Mouse (Mus musculus): Measurements from ENCODE around the gene Perp. TPM values are rescaled to one million over a fixed set of nuclear protein-coding genes. Genes with fewer than 3 reads are reported as not detected.

The Perp gene
- total and polyA plus RNA-seq, 2 experiments from 2014 or later: 14.5 to 18.1 TPM

DNA sequence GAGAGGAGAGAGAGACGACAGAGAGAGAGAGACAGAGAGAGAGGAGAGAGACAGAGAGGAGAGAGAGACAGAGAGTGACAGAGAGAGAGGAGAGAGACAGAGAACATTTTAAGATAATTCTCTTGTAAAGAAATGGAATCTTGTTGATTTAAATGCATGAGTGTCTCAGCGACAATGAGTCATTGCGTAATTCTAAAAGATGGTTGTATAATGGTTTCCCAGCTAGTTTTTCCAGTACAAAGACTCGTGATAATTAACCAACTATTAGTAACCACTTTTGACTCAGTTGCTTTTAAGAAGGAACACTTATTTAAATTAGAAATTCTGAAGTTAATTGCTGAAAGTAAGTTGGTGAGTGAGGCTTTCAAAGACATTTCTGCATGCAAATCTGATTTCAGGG lies 16.6 kb downstream of the Perp start:
- DNase-seq (no peak), ATAC-seq (peak; percentile 56; the same call in 1 of the 2 replicates)
- no peak overlapping the region for H3K4me2 ChIP-seq (ENCODE audit: low read depth)
- H3K36me3 ChIP-seq (ENCODE audit: insufficient read depth): no peaks in the 10 kb centered on the region
- H3K4me1 ChIP-seq (ENCODE audit: insufficient read depth): no peaks in the 10 kb centered on the region
- no peaks in the 10 kb centered on the region for H3K9me3 ChIP-seq (ENCODE audit: low read length)
- no peak overlapping the region for H3K27ac ChIP-seq (ENCODE audit: low read depth, low read length)
- WGBS: 58% methylated on average over 4 of the region's 4 CpGs
- H3K27me3 ChIP-seq (ENCODE audit: insufficient read depth, low read length): no peaks in the 10 kb centered on the region
- H3K4me3 ChIP-seq (ENCODE audit: low read depth, low read length): no peak overlapping the region
- H3K9ac ChIP-seq: no peak overlapping the region
- no peak for TF ChIP-seq CTCF (IDR thresholded peaks at IDR 0.05; ENCODE audit: low read depth)

DNA sequence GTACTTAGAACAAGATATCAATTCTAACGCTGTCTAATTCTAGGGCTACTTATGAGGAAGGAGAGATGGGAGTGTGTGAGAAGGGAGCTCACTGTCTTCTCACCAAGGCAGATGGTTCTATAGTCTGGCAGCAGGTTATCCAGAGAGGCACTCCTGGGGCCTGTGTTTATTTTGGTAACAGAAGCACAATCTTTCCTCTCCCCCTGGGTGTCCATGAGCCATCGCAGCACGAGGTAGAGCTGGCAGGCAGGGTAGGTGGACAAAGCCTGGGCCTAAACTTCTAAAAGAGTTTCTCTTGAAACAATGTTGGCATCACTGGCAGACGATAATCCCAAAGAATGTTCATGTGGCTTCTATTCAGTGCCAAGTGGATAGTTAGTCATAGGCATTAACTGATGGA lies 18.5 kb downstream of the Perp start:
- Histone ChIP-seq H3K4me3 (ENCODE audit: low read depth, low read length) (no peak overlapping the region), H3K27ac (ENCODE audit: low read depth, low read length) (no peak overlapping the region), H3K4me2 (ENCODE audit: low read depth) (no peak overlapping the region), H3K9ac (no peak overlapping the region), H3K36me3 (ENCODE audit: insufficient read depth) (no peaks in the 10 kb centered on the region), H3K4me1 (ENCODE audit: insufficient read depth) (no peaks in the 10 kb centered on the region), H3K27me3 (ENCODE audit: insufficient read depth, low read length) (no peaks in the 10 kb centered on the region), H3K9me3 (ENCODE audit: low read length) (no peaks in the 10 kb centered on the region)
- DNase-seq (no peak), ATAC-seq (no peak)
- 80% methylated on average over 4 of the region's 4 CpGs for WGBS
- TF ChIP-seq CTCF (IDR thresholded peaks at IDR 0.05; ENCODE audit: low read depth): no peak

DNA sequence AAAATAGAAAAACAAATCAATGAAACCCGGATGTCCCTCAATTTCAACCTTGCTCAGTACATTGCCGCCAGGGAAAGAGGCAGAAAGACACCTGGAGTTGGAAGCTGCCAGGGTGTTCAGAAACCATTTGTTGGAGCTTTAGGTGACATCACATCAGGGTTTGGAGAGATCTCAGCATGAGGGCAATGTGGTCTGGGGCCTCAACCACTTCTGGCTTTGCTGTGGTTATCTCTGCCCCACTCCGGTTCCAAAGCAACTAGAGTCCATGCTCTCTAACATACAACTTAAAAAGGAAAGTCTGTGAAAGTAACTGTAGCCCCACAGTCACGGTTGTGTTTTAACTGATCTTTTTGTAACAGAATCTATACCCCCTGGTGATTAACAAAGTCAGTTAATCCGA lies 19.9 kb downstream of the Perp start:
- Histone ChIP-seq H3K4me2 (ENCODE audit: low read depth) (no peak overlapping the region), H3K9me3 (ENCODE audit: low read length) (no peaks in the 10 kb centered on the region), H3K4me1 (ENCODE audit: insufficient read depth) (no peaks in the 10 kb centered on the region), H3K27ac (ENCODE audit: low read depth, low read length) (no peak overlapping the region), H3K27me3 (ENCODE audit: insufficient read depth, low read length) (no peaks in the 10 kb centered on the region), H3K36me3 (ENCODE audit: insufficient read depth) (no peaks in the 10 kb centered on the region), H3K9ac (no peak overlapping the region), H3K4me3 (ENCODE audit: low read depth, low read length) (no peak overlapping the region)
- no peak for ATAC-seq
- TF ChIP-seq CTCF (IDR thresholded peaks at IDR 0.05; ENCODE audit: low read depth): no peak
- no peak for DNase-seq
- WGBS: 56% methylated on average over 5 of the region's 5 CpGs

DNA sequence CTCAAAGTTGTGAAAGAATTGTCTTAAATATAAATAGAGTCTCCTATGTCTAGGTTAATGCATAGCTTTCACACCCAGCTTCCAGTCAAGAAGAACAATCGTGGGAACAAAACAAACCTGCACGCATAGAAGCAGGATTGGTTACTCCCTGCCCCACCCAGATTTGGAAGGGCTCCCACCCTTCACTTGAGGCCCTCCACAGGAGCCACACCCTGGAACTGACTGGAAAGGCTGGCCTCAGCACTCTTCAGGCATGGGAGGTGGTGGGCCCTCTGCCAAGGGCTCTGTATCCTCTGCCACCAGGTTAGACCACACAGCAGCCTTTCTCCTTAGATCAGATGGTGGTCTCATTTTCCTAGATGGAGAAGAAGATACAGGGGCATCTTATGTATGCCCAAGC lies 26.2 kb downstream of the Perp start:
- 84% methylated on average over 2 of the region's 2 CpGs for WGBS
- no peak overlapping the region for H3K4me2 ChIP-seq (ENCODE audit: low read depth)
- H3K9me3 ChIP-seq (ENCODE audit: low read length): no peaks in the 10 kb centered on the region
- DNase-seq (no peak), ATAC-seq (no peak)
- H3K27me3 ChIP-seq (ENCODE audit: insufficient read depth, low read length): no peaks in the 10 kb centered on the region
- no peak overlapping the region for H3K27ac ChIP-seq (ENCODE audit: low read depth, low read length)
- TF ChIP-seq CTCF (IDR thresholded peaks at IDR 0.05; ENCODE audit: low read depth): no peak
- no peaks in the 10 kb centered on the region for H3K4me1 ChIP-seq (ENCODE audit: insufficient read depth)
- no peak overlapping the region for H3K4me3 ChIP-seq (ENCODE audit: low read depth, low read length)
- no peak overlapping the region for H3K9ac ChIP-seq
- H3K36me3 ChIP-seq (ENCODE audit: insufficient read depth): no peaks in the 10 kb centered on the region

DNA sequence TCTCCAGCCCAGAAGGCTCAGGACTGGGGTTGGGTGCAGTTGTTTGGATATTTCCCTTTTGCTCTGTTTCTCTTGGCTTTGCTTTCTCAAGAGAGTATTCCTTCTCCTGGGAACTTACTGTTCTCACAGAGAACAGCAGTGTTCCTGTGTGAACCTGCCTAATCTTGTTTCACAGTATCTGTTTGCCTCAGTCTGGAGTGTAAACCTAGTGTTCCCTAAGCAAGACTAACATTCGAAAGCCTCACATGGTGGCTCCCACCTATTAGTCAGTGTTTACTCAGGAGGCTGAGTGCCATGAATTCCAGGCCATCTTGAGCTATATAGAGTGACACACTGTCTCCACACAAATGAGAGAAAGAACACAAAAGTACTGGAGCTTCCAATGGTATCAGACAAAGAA lies 31.4 kb downstream of the Perp start:
- Histone ChIP-seq H3K36me3 (ENCODE audit: insufficient read depth) (no peaks in the 10 kb centered on the region), H3K9me3 (ENCODE audit: low read length) (no peaks in the 10 kb centered on the region), H3K4me1 (ENCODE audit: insufficient read depth) (no peaks in the 10 kb centered on the region), H3K4me2 (ENCODE audit: low read depth) (no peak overlapping the region), H3K9ac (no peak overlapping the region), H3K4me3 (ENCODE audit: low read depth, low read length) (no peak overlapping the region), H3K27me3 (ENCODE audit: insufficient read depth, low read length) (no peaks in the 10 kb centered on the region), H3K27ac (ENCODE audit: low read depth, low read length) (no peak overlapping the region)
- 65% methylated on average over 1 of the region's 1 CpGs for WGBS
- DNase-seq: no peak
- TF ChIP-seq CTCF (IDR thresholded peaks at IDR 0.05; ENCODE audit: low read depth): no peak
- no peak for ATAC-seq

DNA sequence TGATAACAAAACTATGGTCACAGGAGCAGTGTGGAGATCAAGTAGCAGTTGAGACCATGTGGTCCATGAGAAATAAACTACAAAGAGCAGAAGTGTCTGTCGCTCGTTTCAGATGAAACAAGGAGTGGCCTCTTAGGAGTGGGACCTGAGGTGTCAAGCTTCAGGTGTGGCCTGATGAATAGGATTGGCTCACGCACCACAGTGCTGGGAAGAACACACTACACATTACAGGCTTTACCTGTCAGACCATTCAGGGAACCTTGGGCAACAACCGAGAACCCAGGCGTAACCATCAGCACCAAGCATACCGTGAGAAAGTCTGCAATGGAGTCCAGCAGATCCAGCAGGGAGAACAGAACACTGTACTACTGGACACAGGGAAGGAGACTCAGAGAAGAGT lies 33.3 kb downstream of the Perp start:
- Histone ChIP-seq H3K27ac (ENCODE audit: low read depth, low read length) (no peak overlapping the region), H3K27me3 (ENCODE audit: insufficient read depth, low read length) (no peaks in the 10 kb centered on the region), H3K9me3 (ENCODE audit: low read length) (no peaks in the 10 kb centered on the region), H3K9ac (no peak overlapping the region), H3K4me3 (ENCODE audit: low read depth, low read length) (no peak overlapping the region), H3K4me2 (ENCODE audit: low read depth) (no peak overlapping the region), H3K36me3 (ENCODE audit: insufficient read depth) (no peaks in the 10 kb centered on the region), H3K4me1 (ENCODE audit: insufficient read depth) (no peaks in the 10 kb centered on the region)
- no peak for ATAC-seq
- 93% methylated on average over 6 of the region's 6 CpGs for WGBS
- no peak for TF ChIP-seq CTCF (IDR thresholded peaks at IDR 0.05; ENCODE audit: low read depth)
- no peak for DNase-seq

DNA sequence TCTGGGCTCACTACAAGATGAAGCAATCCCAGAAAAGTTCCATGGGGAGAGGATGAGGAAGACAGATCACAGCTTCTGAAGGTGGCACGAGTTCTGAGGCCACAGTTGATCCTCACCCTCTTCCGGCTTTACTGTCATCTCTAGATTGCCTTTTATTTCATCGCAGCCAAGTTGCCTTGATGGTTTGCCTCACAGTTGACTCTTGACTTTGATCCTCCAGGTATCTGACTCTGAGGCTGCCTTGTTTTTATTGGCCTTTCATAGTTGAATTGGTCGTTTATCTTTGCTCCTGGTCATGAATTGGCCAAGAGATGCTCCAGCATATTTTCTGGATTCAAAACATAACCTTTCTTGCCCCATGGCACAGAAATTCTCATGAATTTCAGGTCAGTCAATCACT lies 34.3 kb downstream of the Perp start:
- Histone ChIP-seq H3K4me1 (ENCODE audit: insufficient read depth) (no peaks in the 10 kb centered on the region), H3K36me3 (ENCODE audit: insufficient read depth) (no peaks in the 10 kb centered on the region), H3K4me2 (ENCODE audit: low read depth) (no peak overlapping the region), H3K4me3 (ENCODE audit: low read depth, low read length) (no peak overlapping the region), H3K27ac (ENCODE audit: low read depth, low read length) (no peak overlapping the region), H3K9me3 (ENCODE audit: low read length) (no peaks in the 10 kb centered on the region), H3K9ac (no peak overlapping the region), H3K27me3 (ENCODE audit: insufficient read depth, low read length) (no peaks in the 10 kb centered on the region)
- TF ChIP-seq CTCF (IDR thresholded peaks at IDR 0.05; ENCODE audit: low read depth): no peak
- DNase-seq: no peak
- WGBS: 74% methylated on average over 4 of the region's 4 CpGs
- no peak for ATAC-seq

DNA sequence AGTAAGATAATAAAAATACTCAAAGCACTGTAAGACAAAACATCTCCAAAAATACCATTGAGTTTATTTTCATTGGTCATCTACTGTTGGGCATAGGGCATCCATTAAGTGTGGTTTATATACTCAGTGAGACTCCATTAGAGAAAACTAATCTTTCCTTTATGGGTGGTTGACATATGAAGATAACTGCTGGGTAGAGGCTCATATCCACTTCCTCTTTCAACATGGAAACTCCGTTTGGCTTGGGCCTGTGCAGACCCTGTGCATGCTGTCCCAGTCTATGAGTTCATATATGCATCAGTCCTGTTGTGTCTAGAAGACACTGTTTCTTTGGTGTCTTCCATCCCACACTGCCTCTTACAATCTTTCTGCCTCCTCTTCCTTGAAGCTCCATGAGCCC lies 34.9 kb downstream of the Perp start:
- Histone ChIP-seq H3K4me1 (ENCODE audit: insufficient read depth) (no peaks in the 10 kb centered on the region), H3K4me2 (ENCODE audit: low read depth) (no peak overlapping the region), H3K9ac (no peak overlapping the region), H3K27me3 (ENCODE audit: insufficient read depth, low read length) (no peaks in the 10 kb centered on the region), H3K9me3 (ENCODE audit: low read length) (no peaks in the 10 kb centered on the region), H3K36me3 (ENCODE audit: insufficient read depth) (no peaks in the 10 kb centered on the region), H3K27ac (ENCODE audit: low read depth, low read length) (no peak overlapping the region), H3K4me3 (ENCODE audit: low read depth, low read length) (no peak overlapping the region)
- no peak for DNase-seq
- WGBS: 84% methylated on average over 1 of the region's 1 CpGs
- no peak for ATAC-seq
- TF ChIP-seq CTCF (IDR thresholded peaks at IDR 0.05; ENCODE audit: low read depth): no peak

Data from forebrain, postnatal 0 days (tissue).